Comparison of ENCODE assay signal across 8 mouse cellular contexts in genomic region chr2:83644276-83645252, GRCm38 (mm10). TPM values are rescaled to one million over a fixed set of nuclear protein-coding genes. Genes with fewer than 3 reads are reported as not detected.
DNase-seq lines count a peak whose midpoint lies in the region; ATAC-seq and TF ChIP-seq lines count a peak whose summit lies in the region.

TSS of gene Zc3h15 (plus strand) at chr2:83644435.

- H3K4me1 ChIP-seq in ES-E14 (ENCODE audit: control insufficient read depth in 2 of 2, insufficient read depth in 2 of 2, low read length in 2 of 2, poor library complexity in 1 of 2): peaks cover 1 to 8% of the 10 kb centered on the region in 2 experiments; a peak in 2 of 4 replicates
- peaks cover 29% of the 10 kb centered on the region for H3K4me1 ChIP-seq in forebrain, embryonic 15.5 days
- peaks cover 6% of the 10 kb centered on the region for H3K4me1 ChIP-seq in lung, adult 2 months (ENCODE audit: control insufficient read depth, insufficient read depth, low read length)

- H3K9ac ChIP-seq in ES-E14 (ENCODE audit: insufficient read depth, low read depth, low read length, poor library complexity, severe bottlenecking): peak within 1 kb of the TSS; percentile 100
- peak within 1 kb of the TSS; percentile 94 for H3K9ac ChIP-seq in forebrain, embryonic 15.5 days (replicated peaks)

- H3K4me3 ChIP-seq in ES-E14 (ENCODE audit: insufficient read depth in 1 of 2, low read depth in 1 of 2, low read length in 2 of 2, poor library complexity in 1 of 2, severe bottlenecking in 1 of 2): peak within 1 kb of the TSS; percentile 93 to 100
- peak within 1 kb of the TSS; percentile 95 for H3K4me3 ChIP-seq in forebrain, embryonic 15.5 days
- peak within 1 kb of the TSS; percentile 90 for H3K4me3 ChIP-seq in lung, adult 2 months (replicated peaks; ENCODE audit: extremely low read depth, low read depth, low read length)

- H3K36me3 ChIP-seq in ES-E14 (ENCODE audit: control insufficient read depth, insufficient read depth, low read length, poor library complexity, severe bottlenecking): no peaks in the 10 kb centered on the region
- no peaks in the 10 kb centered on the region for H3K36me3 ChIP-seq in forebrain, embryonic 15.5 days

- peak; percentile 100 for ATAC-seq in forebrain, embryonic 15.5 days (replicated peaks)
- peak; percentile 98 for ATAC-seq in neutrophil, adult 5-6 weeks (ENCODE audit: extremely low read depth, insufficient number of reproducible peaks, low FRiP score, poor library complexity, severe bottlenecking)

- TF ChIP-seq CTCF in lung, adult 2 months (IDR thresholded peaks at IDR 0.05; ENCODE audit: insufficient read depth, low read length): peak; percentile 39; the same call in 1 of the 2 replicates

- no peaks in the 10 kb centered on the region for H3K9me3 ChIP-seq in ES-E14 (ENCODE audit: control insufficient read depth, insufficient read depth, low read depth, low read length)
- H3K9me3 ChIP-seq in forebrain, embryonic 15.5 days: no peaks in the 10 kb centered on the region

- intact Hi-C loops in heart, postnatal 25 days (cut with DNase I): loop anchor here (1.0 to 10.0 kb wide), 3 partner anchors 78 to 780 kb away; partner anchors contain the start of genes Calcrl and Itgav

- no peaks in the 10 kb centered on the region for H3K27me3 ChIP-seq in forebrain, embryonic 15.5 days

- H3K27ac ChIP-seq in ES-E14 (ENCODE audit: insufficient read depth, low read depth, low read length, poor library complexity, severe bottlenecking): peak within 1 kb of the TSS; percentile 88
- H3K27ac ChIP-seq in forebrain, embryonic 15.5 days (replicated peaks): peak within 1 kb of the TSS; percentile 91

- in situ Hi-C loops in ES-E14 (cut with MboI; ENCODE audit: low sequenced_read_pairs in 2 of 2, unreplicated experiment in 2 of 2): no loop called here

- DNase-seq in ES-E14 (ENCODE audit: low read depth, low spot score): peak; percentile 85
- DNase-seq in cerebellum, adult 11-12 months: peak; percentile 94
- DNase-seq in heart, postnatal 25 days (ENCODE audit: low spot score): peak; percentile 86
- peak; percentile 90 to 96 for DNase-seq in layer of hippocampus, adult 18-20 months (ENCODE audit: low spot score in 2 of 2)
- DNase-seq in lung, adult 2 months: peak; percentile 88
- DNase-seq in thymus, adult 18-20 months: peak; percentile 87 to 88

- peak within 1 kb of the TSS; percentile 61 for H3K4me2 ChIP-seq in forebrain, embryonic 15.5 days (replicated peaks)

- under 1% methylated on average over 100 of the region's 100 CpGs for WGBS in forebrain, embryonic 15.5 days
- WGBS in lung, adult 2 months: under 1% methylated on average over 77 of the region's 100 CpGs

- TF ChIP-seq POLR2A in lung, adult 2 months (IDR thresholded peaks at IDR 0.05; ENCODE audit: borderline replicate concordance, extremely low read depth, low read depth, low read length): peak; percentile 75; the same call in 1 of the 2 replicates

TF ChIP-seq in ES-E14, 5 proteins besides CTCF, POLR2A, EP300 and RAD21:
- TF ChIP-seq ZC3H11A (IDR thresholded peaks at IDR 0.05; ENCODE audit: borderline replicate concordance, low read depth, low read length) (no peak), HCFC1 (IDR thresholded peaks at IDR 0.05; ENCODE audit: borderline replicate concordance, insufficient read depth, low read length) (peak; percentile 76)

RNA-seq across cellular contexts. Expression of gene Zc3h15, which starts in this region (rescaled TPM):
- 95.1 and 150 TPM in 2 replicates for total RNA-seq in ES-E14 (2012; rRNA removed)
- polyA plus RNA-seq in forebrain, embryonic 15.5 days (2015; fragmentation: Nextera tagmentation; extraction: Ambion mirVana): 162 and 177 TPM in 2 replicates
- 10 to 100 TPM; 48.8 to 52.3 TPM for total RNA-seq in heart, postnatal 25 days (2021)
- total RNA-seq in layer of hippocampus, adult 18-20 months (2021): 100 to 1,000 TPM; 129 to 133 TPM
- 9.9 and 14.7 TPM in 2 replicates for polyA plus RNA-seq in lung, adult 2 months (2012; rRNA removed)
- total RNA-seq in neutrophil, adult 5-6 weeks (2017): 152 and 153 TPM in 2 replicates

Comparison
In these comparisons a context has a peak if more than half of its experiments do, and no peak if none do; other contexts are left out.
1. Peak in every context shown above with its lines: DNase-seq, ATAC-seq, H3K4me3 ChIP-seq and H3K27ac ChIP-seq.
2. RNA of gene Zc3h15 (polyA plus RNA-seq): 162 to 177 TPM in forebrain, embryonic 15.5 days; 9.9 to 14.7 TPM in lung, adult 2 months; every median in the first group is over 10 times any median in the second.